Mouse (Mus musculus) A20 (cell line): ENCODE data around the gene Cdh5.
A peak's percentile ranks its signal among the peaks of the same experiment; 100 is the strongest.

Experiments used
- DNase-seq: peaks from one replicate; pipeline ENCODE4 v3.0.0-alpha.2; 2011; ENCODE audit warnings: low read depth, low spot score

The Cdh5 gene

GRCm38 (mm10) chr8:104188459-104188858 lies 87.0 kb downstream of the Cdh5 start:
- DNase-seq: no peak

- no peak for DNase-seq
These were observed 89.5 kb downstream of the Cdh5 start for GRCm38 (mm10) chr8:104190777-104191468.

- DNase-seq: peak; percentile 7
These were observed 90.1 kb downstream of the Cdh5 start for GRCm38 (mm10) chr8:104191496-104191895.
